Mouse (Mus musculus) adrenal gland, postnatal 36 days (tissue): ENCODE data around the gene Rbx1. TPM values are rescaled to one million over a fixed set of nuclear protein-coding genes. Genes with fewer than 3 reads are reported as not detected.
"Not testable (repeated sequence)": the region's sequence is repeated elsewhere in the genome, so short reads cannot be mapped to it uniquely, and the experiment has no call there.

Source experiments
- DNase-seq, 2 experiments: peaks; one replicate each; pipeline ENCODE4 v3.0.0; 2021; ENCODE audit warnings: mixed read lengths in 1 of 2
- long read RNA-seq, 2 experiments: library from polyadenylated mRNA; stranded (forward); transcript quantifications; one replicate each; pipeline ENCODE4 v2.0.0; 2021; ENCODE audit warnings: borderline sequencing depth in 2 of 2
- total RNA-seq, 2 experiments: library from RNA; stranded (reverse); gene quantifications; 2 replicates each; pipeline ENCODE4 v1.2.3; 2021

Rbx1 gene
- 100 to 1,000 TPM; 147 to 151 TPM for total RNA-seq
- long read RNA-seq, experiment 1, transcript Rbx1-201 (5 exons, 1,675 nt), result major isoform, 294 of 333 reads
- long read RNA-seq, experiment 1, transcript Rbx1-204 (5 exons, 651 nt), result minor isoform, 12 of 333 reads
- long read RNA-seq, experiment 1, transcript Rbx1-203 (2 exons, 794 nt), result minor isoform, 20 of 333 reads
- long read RNA-seq, experiment 1, partial matches to known transcripts, result 4 of 333 reads
- long read RNA-seq, experiment 1, other reads (novel, unspliced or antisense), result 1 of 333 reads
- long read RNA-seq, experiment 2, transcript Rbx1-203 (2 exons, 794 nt), result minor isoform, 5 of 125 reads
- long read RNA-seq, experiment 2, transcript Rbx1-201 (5 exons, 1,675 nt), result major isoform, 110 of 125 reads
- long read RNA-seq, experiment 2, transcript Rbx1-204 (5 exons, 651 nt), result minor isoform, 5 of 125 reads
- long read RNA-seq, experiment 2, partial matches to known transcripts, result 1 of 125 reads
- long read RNA-seq, experiment 2, other reads (novel, unspliced or antisense), result 4 of 125 reads

DNA sequence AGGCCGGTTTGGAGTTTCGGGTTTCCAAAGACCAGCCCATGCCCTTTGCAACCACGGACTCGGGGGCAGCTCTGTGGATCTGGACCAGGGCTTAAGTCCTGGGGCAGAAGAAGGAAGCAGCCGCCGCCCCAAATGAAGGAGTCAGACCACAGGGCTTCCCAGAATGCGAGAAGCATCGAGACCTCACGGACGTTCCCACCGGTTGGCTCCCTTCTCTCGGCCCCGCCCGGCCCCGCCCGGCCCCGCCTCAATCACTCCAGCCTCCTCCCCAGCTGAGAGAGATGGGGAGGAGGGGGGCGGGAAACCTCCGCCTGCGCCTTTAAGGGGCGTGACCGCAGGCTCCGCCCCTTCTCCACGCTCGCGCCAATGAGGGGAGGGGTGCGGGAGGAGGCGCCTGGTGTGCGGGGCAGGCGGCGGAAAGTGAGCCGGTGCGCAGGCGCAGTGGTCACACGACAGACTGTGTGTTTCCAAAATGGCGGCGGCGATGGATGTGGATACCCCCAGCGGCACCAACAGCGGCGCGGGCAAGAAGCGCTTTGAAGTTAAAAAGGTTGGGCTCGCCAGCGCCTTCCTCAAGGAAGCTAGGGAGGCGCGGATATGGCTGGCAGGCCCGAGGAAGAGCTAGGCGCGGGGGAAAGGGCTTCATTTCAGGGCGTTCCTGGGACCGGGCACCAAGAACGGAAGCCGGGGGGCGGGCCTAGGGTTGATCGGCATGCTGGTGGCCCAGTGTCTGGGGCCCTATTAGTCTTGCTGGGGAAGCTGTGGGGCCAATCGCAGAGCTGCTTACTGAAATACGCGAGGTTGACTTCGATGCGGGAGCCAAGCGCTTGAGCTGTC, at the start of gene Rbx1:
Rbx1 (plus strand) TSS at position 396 of the 837 bp plus-strand sequence.
- peak; percentile 99 to 100 for DNase-seq

DNA sequence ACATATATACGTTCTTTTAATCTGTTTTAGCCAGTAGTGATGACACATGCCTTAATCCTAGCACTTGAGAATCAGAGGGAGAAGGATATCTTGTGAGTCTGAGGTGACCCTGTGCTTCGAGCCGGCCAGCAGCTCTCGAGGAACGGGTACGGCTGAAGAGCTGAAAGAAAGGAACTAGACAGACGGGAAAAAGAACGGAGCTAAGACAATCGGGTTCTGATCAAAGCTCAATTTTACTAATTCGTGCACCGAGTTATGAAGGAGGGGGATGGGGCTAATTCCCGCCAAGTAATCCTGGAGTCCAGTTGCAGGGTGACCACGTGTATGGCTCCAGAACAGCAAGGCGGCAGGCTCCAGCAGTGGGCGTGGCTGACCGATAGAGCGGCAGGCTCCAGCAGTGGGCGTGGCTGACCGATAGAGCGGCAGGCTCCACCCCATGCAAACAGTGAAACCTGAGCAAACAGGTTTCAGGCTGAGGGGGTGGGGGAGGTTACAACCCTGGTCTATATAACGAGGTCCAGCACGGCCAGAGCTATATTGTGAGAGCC, 49.3 kb upstream of the Rbx1 start:
- peak; percentile 71 to 78 for DNase-seq

DNA sequence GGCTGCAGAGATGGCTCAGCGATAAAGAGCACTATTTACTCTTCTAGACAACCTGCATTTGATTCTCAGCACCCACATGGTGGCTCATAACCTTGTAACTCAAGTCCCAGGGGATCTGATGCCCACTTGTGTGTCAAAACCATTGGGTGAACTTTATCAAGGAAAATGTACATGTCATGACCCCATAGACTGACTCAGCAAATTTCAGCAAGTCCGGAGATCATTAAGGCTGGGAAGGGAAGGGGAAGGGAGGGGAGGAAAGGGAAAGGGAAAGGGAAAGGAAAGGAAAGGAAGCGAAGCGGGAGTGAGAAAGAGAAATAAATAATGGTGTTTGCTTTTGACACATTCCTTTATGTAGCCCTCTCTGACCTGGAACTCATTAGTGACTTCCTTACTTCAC, 48.0 kb upstream of the Rbx1 start:
- no peak for DNase-seq

DNA sequence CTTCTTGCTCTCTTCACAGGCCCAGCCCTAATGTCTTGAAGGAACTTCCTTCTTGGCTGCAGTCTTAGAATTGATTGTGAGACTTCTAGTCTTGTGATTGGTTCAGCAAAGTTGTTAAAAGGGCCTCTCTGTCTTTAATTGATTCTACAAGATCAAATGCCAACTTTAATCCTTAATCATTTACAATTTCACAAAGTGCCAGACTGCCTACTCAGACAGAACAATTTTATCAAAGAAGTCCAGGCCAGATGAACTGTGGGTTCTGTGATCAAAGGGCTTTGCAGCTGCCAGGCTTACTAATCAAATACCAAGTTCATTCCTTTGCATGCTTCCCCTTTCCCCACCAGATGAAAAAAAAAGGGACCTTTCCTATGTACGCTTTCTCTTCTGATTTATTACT, 44.6 kb upstream of the Rbx1 start:
- DNase-seq, result no peak

DNA sequence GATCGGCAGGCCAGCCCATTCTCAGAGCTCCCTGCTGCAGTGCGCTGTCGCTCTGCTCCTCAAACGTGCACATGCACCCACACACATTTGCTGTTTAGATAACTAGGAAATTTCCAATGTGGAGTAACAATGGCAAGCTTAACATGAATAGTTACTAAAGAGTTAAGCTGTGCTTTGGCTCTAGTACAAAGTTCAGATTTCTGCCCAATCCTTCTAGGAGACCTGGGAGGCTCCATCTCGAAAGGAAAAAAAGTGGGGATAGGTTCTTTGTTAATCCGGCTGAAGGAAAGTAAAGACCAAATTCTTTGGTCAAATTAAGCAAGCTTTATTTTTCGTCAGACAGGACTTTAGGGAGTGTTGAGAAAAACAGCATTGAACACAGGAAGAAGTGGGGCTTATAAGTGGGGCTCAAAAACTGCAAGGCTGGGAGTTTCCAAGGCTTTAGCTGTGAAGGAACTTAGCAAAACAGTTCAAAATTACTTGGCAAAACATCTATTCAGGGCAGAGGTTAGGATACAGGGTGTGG, 43.9 kb upstream of the Rbx1 start:
- no peak for DNase-seq

DNA sequence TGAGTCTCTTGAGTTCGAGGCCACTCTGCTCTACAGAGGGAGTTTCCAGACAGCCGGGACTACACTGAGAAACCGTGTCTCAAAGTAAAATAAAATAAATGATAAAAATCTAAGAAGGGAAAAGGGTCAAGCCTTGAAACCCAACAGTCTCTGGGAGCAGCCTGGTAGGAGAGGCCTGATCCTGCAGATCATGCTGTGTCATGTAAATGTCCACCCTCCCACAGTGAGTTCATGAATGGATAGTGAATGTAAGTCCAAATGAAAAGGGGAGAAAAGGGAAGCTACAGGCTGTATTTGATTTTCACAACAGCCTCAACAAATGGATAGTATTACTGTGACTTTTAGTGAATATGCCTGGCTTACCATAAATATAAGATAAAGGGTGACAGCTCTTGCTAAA, 40.8 kb upstream of the Rbx1 start:
- DNase-seq, result no peak

DNA sequence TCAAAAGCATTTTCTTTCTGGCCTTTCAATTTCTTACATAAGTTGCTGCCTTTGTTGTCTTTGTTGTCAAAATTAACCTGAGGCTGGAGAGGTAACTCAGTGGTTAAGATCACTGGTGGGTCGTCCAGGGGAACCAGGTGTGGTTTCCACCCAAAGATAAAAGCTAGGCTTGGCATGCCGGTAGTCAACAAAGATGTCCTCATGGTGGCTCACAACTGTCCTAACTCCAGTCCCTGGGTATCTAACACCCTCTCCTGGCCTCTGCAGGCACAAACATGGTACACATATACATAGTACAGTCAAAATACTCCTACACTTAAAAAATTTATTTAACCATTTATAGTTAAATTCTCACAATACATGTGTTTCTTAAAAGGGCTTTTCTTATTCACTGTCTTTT, 38.1 kb upstream of the Rbx1 start:
- no peak for DNase-seq

DNA sequence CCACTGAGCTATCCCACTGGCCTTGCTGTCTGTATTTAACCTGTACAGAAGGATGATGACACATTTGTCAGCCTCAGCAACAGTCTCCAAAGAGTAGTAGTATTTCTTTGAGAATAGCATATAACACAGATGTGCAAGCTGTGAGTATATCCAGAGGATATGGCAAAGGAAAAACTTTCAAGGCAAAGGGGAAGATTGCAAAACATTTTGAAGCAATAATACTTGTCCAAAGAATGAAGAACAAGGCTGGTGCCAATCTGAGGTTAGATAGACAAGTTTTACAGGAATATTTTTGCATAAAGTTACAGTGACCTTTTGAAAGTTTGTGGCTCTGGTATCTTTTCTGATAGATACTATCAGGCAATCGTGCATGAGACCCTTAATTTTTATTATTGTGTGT, 34.9 kb upstream of the Rbx1 start:
- no peak for DNase-seq

DNA sequence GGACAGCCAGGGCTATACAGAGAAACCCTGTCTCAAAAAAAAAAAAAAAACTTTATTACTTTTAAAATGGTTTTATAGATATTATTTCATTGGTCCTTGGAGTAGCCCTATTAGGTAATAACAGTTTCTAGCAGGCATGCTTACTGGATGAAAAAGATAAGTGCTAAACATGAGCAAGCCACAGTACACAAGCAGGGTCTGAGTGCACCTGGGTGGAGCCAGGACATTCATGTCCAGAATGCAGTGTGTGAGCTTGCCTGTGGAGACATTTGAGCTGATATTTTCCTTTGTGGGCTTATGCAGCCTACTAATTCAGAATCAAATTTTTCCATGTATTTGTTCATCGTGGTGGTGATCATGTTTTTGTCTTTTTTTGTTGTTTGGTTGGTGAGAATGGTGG, 27.8 kb upstream of the Rbx1 start:
- no peak for DNase-seq

DNA sequence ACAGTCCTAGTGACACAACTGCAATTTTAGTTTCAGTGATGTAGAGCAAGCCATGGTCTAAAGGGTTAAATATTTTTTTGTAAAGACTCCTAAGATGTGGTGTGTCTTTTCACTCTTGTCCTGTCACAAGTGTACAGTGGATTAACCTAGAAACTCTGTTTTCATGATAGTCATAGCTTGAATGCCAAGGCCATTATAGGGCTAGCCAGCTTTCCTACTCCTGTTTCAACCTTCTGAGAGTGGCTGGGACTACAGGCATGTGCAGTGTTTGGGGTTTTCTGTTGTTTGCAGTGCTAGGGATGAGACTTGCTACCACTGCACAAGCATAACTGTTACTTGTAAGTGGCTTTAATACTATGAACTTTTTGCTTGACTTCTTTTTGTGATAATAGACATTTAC, 26.9 kb upstream of the Rbx1 start:
- DNase-seq, result peak; percentile 29 to 38

DNA sequence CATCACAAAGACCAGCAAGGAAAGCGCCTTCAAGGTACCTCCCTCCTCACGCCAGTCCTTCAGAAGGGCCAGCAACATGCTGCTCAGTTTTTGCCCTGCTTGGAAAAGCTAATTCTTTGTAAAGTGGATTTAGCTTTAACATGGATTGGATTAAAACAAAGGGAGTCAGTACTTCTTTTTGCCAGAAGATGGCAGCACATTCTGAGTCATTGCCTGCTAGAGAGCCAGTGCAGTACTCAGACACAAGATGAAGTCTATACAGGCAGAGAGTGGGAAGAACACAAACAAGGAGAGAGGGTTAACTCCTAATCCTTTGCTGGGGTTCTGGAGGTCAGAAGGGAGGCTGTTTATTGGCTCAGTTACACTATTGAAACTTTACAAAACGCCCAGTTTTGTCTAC, 17.6 kb upstream of the Rbx1 start:
- DNase-seq, result peak; percentile 24 to 75

DNA sequence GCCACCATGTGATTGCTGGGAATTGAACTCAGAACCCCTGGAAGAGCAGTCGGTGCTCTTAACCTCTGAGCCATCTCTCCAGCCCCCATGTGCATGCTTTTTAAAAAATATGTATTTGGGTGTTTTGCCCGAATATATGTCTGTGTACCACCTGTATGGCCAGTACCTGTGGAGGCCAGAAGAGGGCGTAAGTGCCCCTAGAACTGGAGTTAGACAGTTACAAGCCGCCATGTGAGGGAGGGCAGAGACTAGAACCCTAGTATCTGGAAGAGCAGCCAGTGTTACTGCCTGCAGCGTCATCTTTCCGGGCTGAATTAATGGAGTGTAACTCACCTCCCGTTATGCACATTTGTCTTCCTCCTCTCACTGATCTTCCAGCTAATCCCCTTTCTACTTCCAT, 4.6 kb upstream of the Rbx1 start:
- DNase-seq, result no peak

DNA sequence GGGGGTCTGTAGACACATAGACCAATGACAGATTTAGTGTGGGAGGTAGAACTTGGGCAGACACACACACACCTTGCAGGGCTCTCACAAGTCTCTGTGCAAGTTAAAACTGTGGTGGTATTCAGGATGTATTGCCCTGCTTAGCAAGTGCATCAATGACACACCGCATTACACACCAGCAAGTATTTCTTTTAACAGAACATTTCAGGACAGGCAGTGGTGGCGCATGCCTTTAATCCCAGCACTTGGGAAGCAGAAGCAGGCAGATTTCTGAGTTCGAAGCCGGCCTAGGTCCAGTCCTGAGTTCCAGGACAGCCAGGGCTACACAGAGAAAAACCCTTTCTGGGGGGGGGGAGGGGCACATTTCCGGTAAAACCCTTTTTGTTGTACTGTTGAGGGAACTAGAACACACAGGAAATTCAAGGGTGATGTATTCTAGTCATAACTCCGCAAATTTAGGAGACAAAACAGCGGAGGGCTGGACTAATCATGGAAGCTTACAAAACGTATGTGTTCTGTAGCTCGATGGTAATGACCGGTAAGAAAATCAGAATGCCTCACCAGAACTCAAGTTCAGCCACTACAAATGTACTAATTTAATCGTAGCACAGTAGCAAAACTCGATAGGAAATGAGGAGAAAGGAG, 958 bp upstream of the Rbx1 start:
- DNase-seq, result no peak

DNA sequence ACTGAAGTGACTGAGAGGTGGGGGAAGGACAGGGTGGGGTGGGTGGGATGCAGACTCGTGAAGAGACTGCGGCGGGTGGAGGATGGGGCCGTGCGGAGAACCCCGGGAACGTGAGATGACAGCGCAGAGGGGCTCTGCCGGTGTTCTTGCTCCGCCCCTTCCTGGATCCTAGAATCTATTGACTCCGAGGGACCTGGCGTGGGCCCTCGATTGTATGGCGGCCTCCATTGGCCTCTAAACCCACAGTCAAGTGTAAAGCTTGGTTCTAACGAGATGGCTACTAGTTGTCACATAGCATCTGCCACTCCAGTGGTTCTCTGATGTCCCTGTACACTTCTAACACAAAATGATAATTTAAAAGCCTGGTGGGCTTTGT, 630 bp downstream of the Rbx1 start:
- DNase-seq, result no peak

DNA sequence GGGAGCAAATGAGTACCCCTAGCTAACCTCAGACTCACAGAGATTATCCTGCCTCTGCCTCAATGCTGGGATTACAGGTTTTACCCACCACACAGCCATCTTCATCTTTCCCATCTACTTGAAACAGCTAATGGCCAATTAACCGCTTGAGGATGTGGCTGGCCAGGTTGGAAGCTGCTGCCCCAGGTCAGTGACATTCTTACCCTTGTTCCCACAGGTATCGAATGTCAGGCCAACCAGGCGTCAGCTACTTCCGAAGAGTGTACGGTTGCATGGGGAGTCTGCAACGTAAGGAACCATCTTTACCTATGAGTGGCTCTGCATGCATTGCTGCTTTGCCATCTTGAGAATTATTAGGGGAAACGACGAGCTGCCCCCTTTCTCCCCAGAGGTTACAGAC, 4.6 kb downstream of the Rbx1 start:
- DNase-seq, result no peak

DNA sequence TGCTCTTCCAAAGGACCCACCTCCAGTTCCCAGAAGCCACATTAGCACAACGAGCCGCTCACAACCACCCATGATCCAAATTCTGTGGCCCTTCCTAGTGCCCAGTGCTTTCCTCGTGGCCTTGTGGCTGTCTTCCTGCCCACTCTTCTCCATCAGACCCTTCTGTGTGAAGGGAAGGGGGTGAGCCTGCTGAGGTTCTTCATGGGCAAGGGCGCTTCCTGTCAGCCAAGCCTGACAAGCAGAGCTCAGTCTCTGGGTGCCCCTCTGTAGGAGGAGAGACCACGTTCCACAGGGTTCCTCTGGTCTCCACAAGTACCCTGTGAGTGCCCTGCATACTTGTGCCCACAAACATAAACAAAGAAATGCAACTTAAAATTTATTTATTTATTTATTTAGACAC, 6.2 kb downstream of the Rbx1 start:
- no peak for DNase-seq

DNA sequence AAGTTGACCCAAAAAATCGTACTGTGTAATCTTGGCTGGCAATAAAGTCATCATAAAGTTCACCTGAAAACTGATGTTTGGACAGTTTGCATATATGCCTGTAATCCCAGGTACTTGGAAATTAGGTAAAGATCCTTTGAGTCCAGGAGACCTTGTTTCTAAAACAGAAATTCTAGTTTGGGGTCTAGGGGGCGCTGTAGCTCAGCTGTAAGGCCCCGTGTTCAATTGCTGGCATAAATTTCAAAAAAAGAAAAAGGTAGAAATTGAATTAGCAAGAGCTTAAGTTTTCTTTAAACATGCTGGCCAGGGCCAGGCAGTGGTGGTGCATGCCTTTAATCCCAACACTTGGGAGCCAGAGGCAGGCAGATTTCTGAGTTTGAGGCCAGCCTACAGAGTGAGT, 9.6 kb downstream of the Rbx1 start:
- peak in 1 of 2 experiments; percentile 60 for DNase-seq

DNA sequence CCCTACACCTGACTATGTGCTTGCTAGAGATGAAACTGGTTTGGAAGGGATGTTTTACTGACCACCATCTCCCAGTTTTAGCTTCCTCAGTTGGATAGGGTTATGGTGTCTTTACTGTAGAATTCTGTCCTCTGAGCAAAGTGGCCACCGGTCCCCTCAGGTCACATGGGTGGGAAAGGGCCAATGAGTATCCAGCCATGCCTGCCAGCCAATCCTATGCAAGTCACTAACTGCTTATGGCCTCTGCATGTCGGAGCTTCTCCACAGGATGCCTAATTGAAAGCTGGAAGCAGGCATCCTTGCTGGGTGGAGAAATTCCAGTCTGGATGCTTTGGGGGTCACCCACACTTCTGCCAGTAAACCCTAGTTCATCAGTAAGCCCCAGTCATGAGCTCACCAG, 10.5 kb downstream of the Rbx1 start:
- peak; percentile 46 to 64 for DNase-seq

DNA sequence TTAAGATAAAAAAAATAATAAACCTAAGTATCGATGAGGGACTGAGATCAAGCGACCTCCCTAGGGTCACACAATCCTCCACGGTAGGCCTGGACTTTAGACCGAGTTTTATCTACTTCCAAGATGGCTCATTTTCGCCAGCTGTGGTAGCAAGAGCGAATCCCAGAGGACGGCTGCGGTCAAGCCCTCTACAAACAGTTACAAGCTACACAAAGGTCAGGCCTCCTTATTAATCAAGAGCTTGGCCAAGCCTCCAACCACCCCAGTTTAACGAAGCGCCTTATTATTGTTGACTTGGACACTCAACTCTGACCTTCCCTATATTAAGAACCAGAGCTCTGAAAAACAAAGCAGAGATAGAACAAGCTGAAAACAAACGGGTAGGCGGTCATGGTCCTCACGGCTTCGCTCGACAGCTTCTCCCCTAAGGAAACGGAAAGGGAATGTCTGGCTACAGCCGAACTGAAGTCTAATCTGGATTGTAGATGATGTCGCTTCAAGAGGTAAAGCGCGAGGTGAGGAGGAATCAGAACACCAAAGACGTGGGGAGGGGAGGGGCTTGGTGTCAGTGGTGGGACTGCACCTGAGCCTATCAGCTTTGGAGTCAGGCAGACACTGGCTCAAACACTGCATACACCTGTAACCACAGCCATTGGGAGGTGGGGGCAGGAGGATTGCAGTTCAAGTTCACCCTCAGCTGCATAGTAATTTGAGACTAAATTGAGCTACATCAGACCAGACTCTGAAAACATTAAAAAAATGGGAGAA, 13.5 kb downstream of the Rbx1 start:
- peak in 1 of 2 experiments; percentile 34 for DNase-seq

DNA sequence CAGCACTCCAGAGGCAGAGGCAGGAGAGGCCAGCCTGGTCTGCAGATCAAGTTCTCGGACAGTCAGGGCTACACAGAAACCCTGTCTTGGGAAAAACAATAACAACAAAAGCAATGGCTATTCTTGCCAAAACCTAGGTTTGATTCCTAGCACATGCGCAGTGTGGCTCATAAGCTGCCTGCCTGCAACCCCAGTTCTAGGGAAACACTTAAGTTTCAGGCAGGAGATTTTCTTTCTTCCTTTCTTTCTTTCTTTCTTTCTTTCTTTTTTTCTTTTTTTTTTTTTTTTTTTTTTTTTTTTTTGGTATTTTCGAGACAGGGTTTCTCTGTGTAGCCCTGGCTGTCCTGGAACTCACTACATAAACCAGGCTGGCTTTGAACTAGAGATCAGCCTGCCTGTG, 14.2 kb downstream of the Rbx1 start:
- DNase-seq, result not testable (repeated sequence)

DNA sequence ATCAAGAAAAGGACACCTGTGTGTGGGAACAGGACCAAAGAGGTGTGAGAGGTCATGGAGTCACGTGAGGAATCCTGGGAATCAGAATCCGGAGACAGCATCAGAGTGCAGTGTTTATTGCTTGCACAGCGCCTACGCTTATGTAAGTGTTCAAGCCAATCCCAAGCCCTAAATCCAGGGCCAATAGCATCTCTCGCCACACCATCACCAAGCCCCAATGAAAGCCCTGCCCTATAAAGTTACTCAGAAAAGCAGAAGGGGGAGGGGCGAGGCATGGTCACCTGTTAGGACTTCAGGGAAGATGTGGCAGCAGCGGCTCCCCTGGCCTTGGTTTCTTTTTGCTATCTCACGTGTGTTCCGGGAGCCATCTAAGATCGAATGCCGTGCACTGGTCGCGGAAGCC, 14.9 kb downstream of the Rbx1 start:
- peak; percentile 42 to 68 for DNase-seq
